Mouse (Mus musculus): ENCODE data around the gene Atad5.

DNA sequence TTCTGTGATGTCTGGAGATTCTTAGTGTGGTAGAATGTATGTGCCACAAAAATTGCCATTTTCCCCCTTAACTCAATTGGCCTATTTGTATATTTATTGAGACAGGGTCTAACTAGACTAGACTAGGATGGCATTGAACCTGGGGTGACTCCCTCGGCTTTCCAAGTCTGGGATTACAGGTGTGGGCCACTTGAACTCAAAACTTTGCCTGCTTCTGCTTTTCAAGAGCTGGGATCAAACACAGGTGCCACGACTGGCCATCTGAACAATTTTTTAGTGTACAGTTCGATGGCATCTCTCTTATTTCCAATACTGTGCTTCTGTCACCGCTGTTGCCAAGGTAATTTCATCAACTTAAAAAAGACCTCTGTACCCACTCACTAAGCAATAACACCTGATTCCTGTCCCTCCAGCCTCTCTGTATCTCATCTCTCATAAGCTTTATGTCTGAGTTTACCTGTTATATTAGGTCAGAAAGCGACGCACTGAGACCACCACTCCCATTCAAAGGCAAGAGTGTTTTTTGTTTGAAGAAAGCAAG is 95.4 kb downstream of the Atad5 start:
- TF ChIP-seq EP300 (IDR thresholded peaks at IDR 0.05; ENCODE audit: low read depth) (no peak), CTCF (IDR thresholded peaks at IDR 0.05; ENCODE audit: low read depth) (no peak)

Data from liver, embryonic 14.5 days (tissue).